Mouse (Mus musculus) hindbrain, embryonic 11.5 days (tissue): Measurements from ENCODE around the gene Eif2ak2. TPM values are rescaled to one million over a fixed set of nuclear protein-coding genes. Genes with fewer than 3 reads are reported as not detected.

Experiments used
- ATAC-seq: fragments of 200-750 bp; cut with Nextera tagmentation; 2 replicates; pipeline ENCODE4 v1.8.0; 2017; ENCODE audit warnings: mild to moderate bottlenecking, moderate TSS enrichment, moderate library complexity; ENCODE audit not compliant: low FRiP score
- DNase-seq: peaks from one replicate; pipeline ENCODE4 v3.0.0-alpha.2; 2015; ENCODE audit warnings: low spot score
- H3K27ac ChIP-seq: fragments of 300-500 bp; sonication (generic); 2 replicates; pipeline ENCODE4 v1.5.1; 2014; ENCODE audit warnings: mild to moderate bottlenecking, low read depth, low read length
- H3K27me3 ChIP-seq: fragments of 300-500 bp; sonication (generic); 2 replicates; pipeline ENCODE4 v1.6.1; 2014; ENCODE audit warnings: mild to moderate bottlenecking, low read length, moderate library complexity, mixed read lengths; ENCODE audit not compliant: control insufficient read depth, insufficient read depth
- H3K36me3 ChIP-seq: fragments of 300-500 bp; sonication (generic); 2 replicates; pipeline ENCODE4 v1.6.1; 2014; ENCODE audit warnings: mild to moderate bottlenecking, low read length, moderate library complexity, mixed read lengths; ENCODE audit not compliant: control insufficient read depth, insufficient read depth
- H3K4me1 ChIP-seq: fragments of 300-500 bp; sonication (generic); replicated peaks from 2 replicates; pipeline ENCODE4 v1.6.1; 2014; ENCODE audit warnings: low read length, mixed read lengths; ENCODE audit not compliant: control insufficient read depth, insufficient read depth
- H3K4me2 ChIP-seq: fragments of 300-500 bp; sonication (generic); replicated peaks from 2 replicates; pipeline ENCODE4 v1.6.1; 2014; ENCODE audit warnings: mild to moderate bottlenecking, low read depth, low read length
- H3K4me3 ChIP-seq: fragments of 300-500 bp; sonication (generic); 2 replicates; pipeline ENCODE4 v1.5.1; 2014; ENCODE audit warnings: low read depth, low read length
- H3K9ac ChIP-seq: fragments of 300-500 bp; sonication (generic); 2 replicates; pipeline ENCODE4 v1.6.1; 2014; ENCODE audit warnings: low read depth, low read length
- H3K9me3 ChIP-seq: fragments of 300-500 bp; sonication (generic); 2 replicates; pipeline ENCODE4 v1.6.1; 2016; ENCODE audit warnings: low read length; ENCODE audit not compliant: control insufficient read depth
- whole genome bisulfite sequencing: fragments of 180-500 bp; shearing (Covaris S2); extraction: QIAGEN DNeasy Blood & Tissue Kit; methylation state at CpG from one replicate; pipeline ENCODE4 v1.1.7; 2014; 5-methylcytosine and 5-hydroxymethylcytosine counted together
- polyA plus RNA-seq: library from polyadenylated mRNA; unstranded; fragments of >200 nt; fragmentation: Nextera tagmentation; extraction: Ambion mirVana; gene quantifications from 2 replicates; pipeline ENCODE4 v1.2.1, GENCODE M21; 2014

Eif2ak2 gene
- polyA plus RNA-seq, 1 experiment from 2014 or later = 7.4 TPM

- Histone ChIP-seq H3K27me3 (no peaks in the 10 kb centered on the region), H3K27ac (no peak within 1 kb of the TSS), H3K4me1 (no peaks in the 10 kb centered on the region), H3K9me3 (no peaks in the 10 kb centered on the region), H3K36me3 (no peaks in the 10 kb centered on the region), H3K9ac (no peak within 1 kb of the TSS), H3K4me2 (no peak within 1 kb of the TSS), H3K4me3 (no peak within 1 kb of the TSS)
- no peak for DNase-seq
- ATAC-seq = no peak
- 88% methylated on average over 5 of the region's 5 CpGs for WGBS
Measured at GRCm38 (mm10) chr17:78906892-78907291, 24.5 kb upstream of the Eif2ak2 start, which contains the start of gene Sult6b1. Sult6b1 (minus strand) TSS chr17:78906992.

GRCm38 (mm10) chr17:78903158-78903557 is 20.8 kb upstream of the Eif2ak2 start:
- Histone ChIP-seq H3K4me2 (no peak overlapping the region), H3K4me3 (no peak overlapping the region), H3K36me3 (no peaks in the 10 kb centered on the region), H3K27ac (no peak overlapping the region), H3K4me1 (no peaks in the 10 kb centered on the region), H3K27me3 (no peaks in the 10 kb centered on the region), H3K9ac (no peak overlapping the region), H3K9me3 (no peaks in the 10 kb centered on the region)
- ATAC-seq = no peak
- 88% methylated on average over 2 of the region's 2 CpGs for WGBS
- DNase-seq = no peak

GRCm38 (mm10) chr17:78895394-78895793 is 13.0 kb upstream of the Eif2ak2 start:
- Histone ChIP-seq H3K27me3 (no peaks in the 10 kb centered on the region), H3K4me3 (no peak overlapping the region), H3K36me3 (no peaks in the 10 kb centered on the region), H3K4me1 (no peaks in the 10 kb centered on the region), H3K4me2 (no peak overlapping the region), H3K9ac (no peak overlapping the region), H3K27ac (no peak overlapping the region), H3K9me3 (no peaks in the 10 kb centered on the region)
- DNase-seq (peak; percentile 52), ATAC-seq (no peak)
- WGBS = 49% methylated on average over 8 of the region's 8 CpGs

- Histone ChIP-seq H3K9ac (no peak overlapping the region), H3K4me1 (no peaks in the 10 kb centered on the region), H3K4me3 (no peak overlapping the region), H3K4me2 (no peak overlapping the region), H3K9me3 (no peaks in the 10 kb centered on the region), H3K27ac (no peak overlapping the region), H3K27me3 (no peaks in the 10 kb centered on the region), H3K36me3 (no peaks in the 10 kb centered on the region)
- 89% methylated on average over 7 of the region's 7 CpGs for WGBS
- ATAC-seq (no peak), DNase-seq (no peak)
Measured at GRCm38 (mm10) chr17:78894991-78895390, 12.6 kb upstream of the Eif2ak2 start.

- Histone ChIP-seq H3K4me3 (no peak overlapping the region), H3K9me3 (no peaks in the 10 kb centered on the region), H3K9ac (no peak overlapping the region), H3K27me3 (no peaks in the 10 kb centered on the region), H3K36me3 (no peaks in the 10 kb centered on the region), H3K27ac (no peak overlapping the region), H3K4me1 (no peaks in the 10 kb centered on the region), H3K4me2 (no peak overlapping the region)
- ATAC-seq (no peak), DNase-seq (no peak)
- WGBS = 82% methylated on average over 9 of the region's 9 CpGs
Measured at GRCm38 (mm10) chr17:78891020-78891419, 8.6 kb upstream of the Eif2ak2 start.

GRCm38 (mm10) chr17:78889184-78889583 is 6.8 kb upstream of the Eif2ak2 start:
- ATAC-seq (no peak), DNase-seq (no peak)
- H3K9ac ChIP-seq = no peak overlapping the region
- no peaks in the 10 kb centered on the region for H3K27me3 ChIP-seq
- H3K4me1 ChIP-seq = no peaks in the 10 kb centered on the region
- no peaks in the 10 kb centered on the region for H3K9me3 ChIP-seq
- H3K27ac ChIP-seq = no peak overlapping the region
- H3K4me2 ChIP-seq = no peak overlapping the region
- H3K36me3 ChIP-seq = no peaks in the 10 kb centered on the region
- H3K4me3 ChIP-seq = no peak overlapping the region
- WGBS = 62% methylated on average over 3 of the region's 3 CpGs

GRCm38 (mm10) chr17:78888554-78888953 is 6.2 kb upstream of the Eif2ak2 start:
- H3K4me1 ChIP-seq = no peaks in the 10 kb centered on the region
- H3K4me3 ChIP-seq = no peak overlapping the region
- no peak overlapping the region for H3K27ac ChIP-seq
- 89% methylated on average over 4 of the region's 4 CpGs for WGBS
- no peak for DNase-seq
- no peak for ATAC-seq
- H3K36me3 ChIP-seq = no peaks in the 10 kb centered on the region
- H3K9ac ChIP-seq = no peak overlapping the region
- no peaks in the 10 kb centered on the region for H3K9me3 ChIP-seq
- H3K4me2 ChIP-seq = no peak overlapping the region
- no peaks in the 10 kb centered on the region for H3K27me3 ChIP-seq

GRCm38 (mm10) chr17:78885286-78886065 is 3.1 kb upstream of the Eif2ak2 start:
- 87% methylated on average over 5 of the region's 5 CpGs for WGBS

GRCm38 (mm10) chr17:78883291-78883690 is 918 bp upstream of the Eif2ak2 start:
- WGBS = 90% methylated on average over 4 of the region's 4 CpGs
- H3K4me2 ChIP-seq = no peak overlapping the region
- no peaks in the 10 kb centered on the region for H3K4me1 ChIP-seq
- no peaks in the 10 kb centered on the region for H3K36me3 ChIP-seq
- H3K27ac ChIP-seq = no peak overlapping the region
- DNase-seq = no peak
- no peaks in the 10 kb centered on the region for H3K27me3 ChIP-seq
- H3K9me3 ChIP-seq = no peaks in the 10 kb centered on the region
- no peak for ATAC-seq
- no peak overlapping the region for H3K9ac ChIP-seq
- H3K4me3 ChIP-seq = no peak overlapping the region

More at GRCm38 (mm10) chr17:78885286-78886065, 3.1 kb upstream of the Eif2ak2 start:
- H3K27ac ChIP-seq = no peak overlapping the region
- no peaks in the 10 kb centered on the region for H3K9me3 ChIP-seq
- no peak overlapping the region for H3K4me2 ChIP-seq
- H3K4me1 ChIP-seq = no peaks in the 10 kb centered on the region
- DNase-seq (no peak), ATAC-seq (no peak)
- no peaks in the 10 kb centered on the region for H3K27me3 ChIP-seq
- H3K36me3 ChIP-seq = no peaks in the 10 kb centered on the region
- no peak overlapping the region for H3K9ac ChIP-seq
- H3K4me3 ChIP-seq = no peak overlapping the region
